Mouse (Mus musculus): ENCODE measurements around the gene Serp2.

GRCm38 (mm10) chr14:76592721-76593120 lies 36.0 kb upstream of the Serp2 start:
- TF ChIP-seq POLR2A (IDR thresholded peaks at IDR 0.05; ENCODE audit: borderline replicate concordance, extremely low read depth, low read depth, low read length) (no peak), CTCF (IDR thresholded peaks at IDR 0.05; ENCODE audit: insufficient read depth, low read length) (no peak)
